Mouse (Mus musculus): Measurements from ENCODE around the gene Gm33543. TPM values are rescaled to one million over a fixed set of nuclear protein-coding genes. Genes with fewer than 3 reads are reported as not detected.

Gm33543 gene
- not detected for total RNA-seq (2021)
- long read RNA-seq = 0 reads

DNA sequence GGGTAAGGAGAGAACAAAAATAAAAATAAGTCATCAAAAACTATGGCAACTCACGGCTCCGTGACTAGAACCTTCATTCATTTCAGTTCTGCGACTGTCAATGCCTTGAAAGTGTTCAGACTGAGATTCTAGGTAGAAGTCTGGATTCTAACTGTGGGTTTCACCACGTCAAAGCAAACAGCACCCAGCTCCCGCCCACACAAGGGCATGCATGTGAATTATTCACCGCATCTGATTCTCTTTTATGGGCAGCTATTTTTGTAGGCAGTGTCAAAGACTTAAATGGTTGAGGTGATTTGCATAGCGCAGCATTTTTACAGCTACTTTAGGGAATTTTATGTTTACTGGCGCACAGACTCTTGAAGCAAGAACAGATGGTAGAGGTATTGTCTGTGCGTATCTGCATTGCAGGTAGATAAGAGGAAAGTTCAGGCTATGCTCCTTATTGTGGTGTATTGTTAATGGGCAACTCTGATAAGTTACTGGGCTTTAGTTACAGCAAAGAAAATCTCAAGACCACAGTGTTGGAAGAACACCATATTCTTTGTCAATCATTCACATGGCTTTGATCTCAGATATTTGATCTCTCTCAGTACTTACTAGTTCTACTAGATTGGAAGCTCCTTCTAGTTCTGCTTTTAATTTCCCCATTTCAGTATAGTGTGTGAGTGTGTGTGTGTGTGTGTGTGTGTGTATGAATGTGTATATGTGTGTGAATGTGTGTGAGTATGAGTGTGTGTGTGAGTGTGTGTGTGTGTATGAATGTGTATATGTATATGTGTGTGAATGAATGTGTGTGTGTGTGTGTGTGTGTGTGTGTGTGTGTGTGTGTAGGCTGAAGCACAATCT is at the start of gene Gm33543:
Gm33543 (minus strand) TSS at position 142 of the 849 bp plus-strand sequence.
- no peak for DNase-seq (ENCODE audit: low spot score in 2 of 2)

DNA sequence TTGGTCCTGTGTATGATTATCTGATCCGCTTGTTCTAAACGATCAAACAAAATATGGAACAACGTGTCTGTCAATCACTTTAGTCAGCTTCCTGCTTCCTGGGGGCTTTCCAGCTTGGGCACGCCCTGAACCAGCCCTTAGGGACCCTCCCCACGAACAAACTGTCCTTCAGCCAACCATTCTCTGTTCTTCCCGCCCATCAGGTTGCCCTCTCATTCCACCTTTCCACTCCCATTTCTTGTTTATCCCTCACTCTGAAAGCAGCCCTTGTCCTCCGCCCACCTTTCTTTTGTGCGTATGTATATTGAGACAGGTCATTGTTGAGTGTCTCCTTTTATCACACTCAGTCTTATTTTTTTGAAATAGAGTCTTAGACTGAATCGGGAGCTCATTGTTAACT is 49.4 kb upstream of the Gm33543 start:
- DNase-seq (ENCODE audit: low spot score in 2 of 2) = no peak

DNA sequence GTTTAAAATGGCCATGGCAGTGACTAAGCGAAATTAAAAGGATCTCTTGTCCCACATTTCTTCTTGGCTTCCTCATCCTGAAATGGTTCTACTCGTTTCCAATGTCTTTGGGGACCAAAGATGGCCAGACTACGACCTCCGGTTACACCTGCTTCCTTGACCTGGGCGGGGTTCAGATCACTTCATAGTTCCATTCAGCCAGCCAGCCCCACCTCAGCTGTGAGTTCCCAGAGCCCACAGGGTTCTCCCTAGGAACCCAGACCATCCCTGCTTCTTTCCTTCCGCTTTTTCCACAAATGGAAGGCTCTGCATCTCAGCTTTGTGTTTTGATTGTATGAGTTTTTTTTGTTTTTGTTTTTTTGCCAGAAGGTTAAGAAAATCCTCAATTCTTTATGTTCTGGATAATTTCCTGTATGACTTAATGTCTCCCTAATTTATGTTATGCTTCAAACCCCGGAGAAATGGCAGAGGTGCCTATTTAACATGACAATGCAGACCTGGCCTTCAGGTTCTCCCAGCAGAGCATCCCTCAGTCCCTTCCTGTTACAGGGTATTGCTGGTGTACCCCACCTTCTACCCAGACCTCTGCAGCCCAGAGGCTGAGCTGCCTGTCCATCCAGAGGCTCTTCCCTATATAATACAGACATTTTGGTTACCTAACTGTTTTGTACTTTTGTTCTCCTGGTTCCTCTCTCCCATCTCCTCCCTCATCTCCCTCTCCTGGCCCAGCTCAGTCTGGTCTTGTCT is 48.7 kb upstream of the Gm33543 start:
- DNase-seq (ENCODE audit: low spot score in 2 of 2) = no peak

DNA sequence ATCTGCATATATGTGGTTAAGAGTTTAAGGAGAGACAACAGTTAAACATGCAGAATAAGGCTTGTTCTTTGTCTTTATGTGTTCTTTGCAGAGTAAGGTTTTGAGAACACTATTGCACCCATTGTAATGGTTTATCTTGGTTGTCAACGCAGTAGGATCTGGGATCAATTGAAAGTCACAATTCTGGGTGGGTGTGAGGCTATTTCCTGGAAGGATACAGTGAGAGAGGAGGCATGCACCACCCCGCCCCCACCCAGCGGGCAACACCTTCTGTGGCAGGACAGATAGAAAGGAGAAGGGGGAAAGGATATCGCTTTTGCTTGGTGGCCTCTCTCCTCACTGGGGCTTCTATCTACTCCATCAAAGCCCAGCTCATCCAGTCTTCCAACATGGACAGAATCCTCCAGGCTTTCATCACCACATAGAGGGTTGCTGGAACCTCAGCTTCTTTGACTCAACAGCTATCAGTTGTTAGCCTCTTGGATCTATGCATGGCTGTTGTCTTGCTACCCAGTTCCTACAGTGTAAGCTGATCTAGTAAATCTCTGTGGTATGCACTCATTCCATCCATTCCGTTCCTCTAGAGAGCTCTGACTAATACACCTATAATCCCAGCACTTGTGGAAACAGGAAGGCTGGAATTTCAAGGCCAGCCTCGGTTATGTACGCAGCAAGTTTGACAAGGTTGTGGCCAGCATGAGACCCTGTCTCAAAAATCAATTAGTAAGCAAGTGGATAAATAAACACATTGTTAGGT is 41.2 kb upstream of the Gm33543 start:
- no peak for DNase-seq (ENCODE audit: low spot score in 2 of 2)

DNA sequence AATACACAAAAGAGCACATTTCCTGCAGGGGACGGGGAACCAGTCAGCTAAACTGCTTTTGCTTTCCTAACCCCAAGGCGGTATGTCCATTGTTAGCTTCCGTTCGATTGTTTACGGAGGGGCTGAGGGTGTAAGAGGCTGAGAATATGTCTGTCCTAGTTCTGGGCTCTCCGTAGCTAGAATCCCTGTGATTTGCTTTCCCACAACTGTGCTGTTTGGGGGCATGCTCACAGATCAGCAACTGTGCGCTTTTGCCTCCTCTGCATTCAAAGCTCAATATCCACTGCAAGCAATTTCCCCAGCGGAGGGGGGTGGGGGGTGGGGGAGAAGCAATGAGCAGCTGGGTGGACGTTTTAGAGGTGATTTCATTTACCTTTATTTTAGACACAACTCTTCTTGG is 39.3 kb upstream of the Gm33543 start:
- DNase-seq (ENCODE audit: low spot score in 2 of 2) = no peak

DNA sequence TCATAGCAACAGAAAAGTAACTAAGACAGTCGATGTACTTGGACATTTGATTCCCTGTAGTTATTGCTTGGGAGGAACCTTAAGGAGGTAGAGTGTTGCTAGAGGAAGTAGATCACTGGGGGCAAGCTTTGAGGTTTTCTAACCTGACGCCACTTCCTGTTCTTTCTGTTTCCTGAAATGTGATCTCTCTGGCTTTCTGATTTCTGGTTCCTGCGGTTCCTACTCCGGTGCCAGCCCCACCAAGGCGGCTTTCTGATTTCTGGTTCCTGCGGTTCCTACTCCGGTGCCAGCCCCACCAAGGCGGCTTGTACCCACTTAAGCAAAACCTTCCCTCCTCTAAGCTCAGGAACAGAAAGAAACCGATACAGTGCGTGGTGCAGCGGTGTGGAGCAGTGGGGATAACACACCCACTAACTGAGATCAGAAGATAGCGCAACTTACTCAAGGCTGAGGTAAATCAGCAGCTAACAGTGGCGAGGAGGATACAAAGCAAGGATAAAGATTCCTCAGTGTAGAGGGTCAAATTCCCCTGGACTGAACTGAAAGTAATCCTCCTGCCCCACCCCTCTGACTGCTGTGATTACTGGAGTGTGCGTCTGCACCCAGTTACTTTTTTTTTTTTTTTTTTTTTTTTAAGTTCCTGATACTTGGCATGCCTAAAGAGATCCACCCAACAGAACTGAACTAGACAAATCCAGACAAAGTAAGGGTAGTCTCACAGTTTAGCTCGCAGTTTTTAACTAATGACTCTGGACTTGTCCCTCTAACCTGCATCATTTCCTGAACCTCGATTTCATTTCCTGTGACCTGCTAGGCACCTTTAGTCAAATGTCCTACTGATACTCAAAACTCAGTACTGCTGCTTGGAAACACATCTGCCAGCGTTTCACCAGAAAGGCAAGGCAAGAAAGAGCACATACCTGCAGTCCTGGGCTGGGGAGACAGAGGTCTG is 37.5 kb upstream of the Gm33543 start:
- no peak for DNase-seq (ENCODE audit: low spot score in 2 of 2)

DNA sequence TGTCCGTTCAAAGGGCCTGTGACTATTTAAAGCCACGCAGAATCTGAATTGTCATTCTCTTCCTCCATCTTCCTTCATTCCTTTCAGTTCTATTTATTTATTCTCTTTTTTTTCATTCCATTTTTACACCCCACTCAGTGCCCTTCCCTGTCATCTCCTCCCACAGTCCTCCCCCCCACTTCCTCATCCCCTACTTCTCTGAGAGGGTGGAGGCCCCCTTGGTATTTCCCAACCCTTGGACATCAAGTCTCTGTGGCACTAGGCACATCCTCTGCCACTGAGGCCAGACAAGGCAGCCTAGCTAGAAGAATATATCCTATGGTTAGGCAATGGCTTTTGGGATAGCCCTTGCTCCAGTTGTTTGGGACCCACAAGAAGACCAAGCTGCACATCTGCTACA is 28.1 kb upstream of the Gm33543 start:
- DNase-seq (ENCODE audit: low spot score in 2 of 2) = no peak

DNA sequence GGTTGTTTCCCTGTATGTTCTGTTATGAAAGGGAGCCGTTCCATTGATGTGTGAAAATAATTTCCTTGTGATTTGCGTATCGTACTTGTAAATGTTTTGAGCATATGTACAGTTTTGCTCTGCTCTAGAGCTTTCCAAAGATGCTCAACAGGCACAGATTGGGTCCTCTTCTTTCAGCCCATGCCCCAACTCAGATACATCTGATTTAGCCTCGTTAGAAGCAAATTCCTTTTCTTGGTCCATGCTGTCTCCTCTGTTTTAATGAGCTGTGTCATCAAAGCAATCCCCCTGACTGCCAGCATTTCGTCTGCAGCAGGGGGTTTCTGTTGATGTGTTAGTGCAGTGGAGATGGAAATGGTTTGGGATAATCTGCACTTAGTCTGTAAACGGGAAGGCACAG is 25.6 kb upstream of the Gm33543 start:
- no peak for DNase-seq (ENCODE audit: low spot score in 2 of 2)

DNA sequence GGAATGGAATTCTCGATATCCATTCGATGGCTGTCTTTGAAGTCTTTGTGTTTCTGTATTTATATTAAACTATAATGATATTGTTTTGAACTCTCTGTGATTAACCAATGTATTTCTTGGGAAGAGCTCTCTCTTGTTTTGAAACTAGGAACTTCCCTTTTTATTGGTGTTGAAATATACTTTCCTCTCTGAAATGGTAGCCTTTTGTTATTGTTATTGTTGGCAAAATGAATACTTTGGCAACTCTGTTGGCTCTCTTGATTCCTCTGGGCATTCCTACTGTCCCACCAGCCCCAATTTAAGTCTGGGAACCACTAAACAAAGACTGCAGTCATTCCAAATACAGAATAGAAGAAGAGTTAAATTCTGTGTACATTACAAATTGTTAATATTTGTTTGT is 24.9 kb upstream of the Gm33543 start:
- DNase-seq (ENCODE audit: low spot score in 2 of 2) = no peak

DNA sequence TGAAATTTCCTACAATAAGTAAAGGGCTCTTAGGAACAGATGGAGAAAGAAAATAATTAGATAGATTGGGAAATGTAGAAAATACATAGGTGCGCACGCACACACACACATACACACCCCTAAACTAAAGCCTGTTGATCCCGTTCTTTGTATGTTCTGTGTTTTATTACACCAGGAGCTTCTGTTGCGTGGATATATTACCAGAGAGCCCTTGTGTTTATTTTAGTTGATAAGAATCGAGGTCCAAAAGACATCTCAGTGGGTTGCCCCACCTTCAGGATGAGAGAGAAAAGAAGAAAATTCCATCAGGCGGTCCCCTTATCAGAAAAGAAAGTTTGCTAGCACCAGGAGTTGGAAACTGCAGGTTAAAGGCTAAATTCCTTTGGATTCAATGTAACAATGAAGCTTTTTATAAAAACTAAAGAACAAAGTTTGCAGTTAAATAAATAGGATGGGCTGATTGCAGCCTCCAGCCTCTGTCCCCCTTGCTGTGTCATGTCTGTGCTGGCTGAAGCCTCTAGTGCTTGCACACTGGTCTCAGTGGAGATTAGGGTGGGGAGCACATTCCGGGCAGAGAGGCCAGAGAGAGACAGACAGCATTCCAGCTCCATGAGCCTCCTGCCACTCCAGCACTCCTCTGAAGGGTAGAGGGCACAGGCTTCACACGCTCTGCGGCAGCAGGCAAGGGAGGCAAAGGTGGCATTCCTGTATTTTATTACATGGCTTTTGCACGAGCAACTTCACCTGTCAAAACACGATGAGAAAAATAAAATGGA is 21.8 kb upstream of the Gm33543 start:
- DNase-seq (ENCODE audit: low spot score in 2 of 2) = no peak

DNA sequence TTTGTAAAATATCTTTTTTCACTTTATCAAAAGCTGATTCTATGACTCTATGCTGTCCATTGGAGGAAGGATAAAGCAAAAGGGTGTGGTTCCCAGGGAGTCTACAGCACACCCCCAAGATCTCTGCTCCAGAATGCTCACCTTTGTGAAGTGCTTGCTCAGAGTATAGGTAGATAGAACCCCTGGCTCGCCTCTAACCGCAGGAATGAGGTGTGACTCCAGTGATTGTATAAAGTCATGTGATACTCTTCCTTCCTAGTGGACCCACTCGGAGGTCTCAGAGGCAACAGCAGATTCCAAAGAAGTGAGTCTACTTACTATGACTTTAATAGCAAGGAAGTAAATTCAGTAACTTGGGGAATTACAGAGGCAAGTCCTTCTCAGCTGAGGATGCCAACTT is 19.9 kb upstream of the Gm33543 start:
- DNase-seq (ENCODE audit: low spot score in 2 of 2) = no peak

DNA sequence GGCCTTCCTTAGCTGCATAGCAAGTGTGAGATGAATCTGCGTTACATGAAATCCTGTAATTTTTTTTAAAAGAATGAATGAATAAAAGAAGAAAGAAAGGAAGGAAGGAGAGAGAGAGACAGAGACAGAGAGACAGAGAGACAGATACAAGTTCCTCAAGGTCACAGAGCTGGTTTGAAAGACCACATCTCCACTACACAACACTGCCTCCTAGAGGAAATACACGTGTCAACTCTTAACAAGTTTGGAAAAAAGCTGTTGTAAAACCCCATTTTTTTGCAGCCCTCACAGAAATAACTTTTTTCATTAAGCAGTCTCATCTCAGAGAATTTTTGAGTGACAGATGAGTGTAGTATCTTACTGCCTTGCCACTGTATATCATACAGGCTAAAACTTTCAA is 15.4 kb upstream of the Gm33543 start:
- no peak for DNase-seq (ENCODE audit: low spot score in 2 of 2)

DNA sequence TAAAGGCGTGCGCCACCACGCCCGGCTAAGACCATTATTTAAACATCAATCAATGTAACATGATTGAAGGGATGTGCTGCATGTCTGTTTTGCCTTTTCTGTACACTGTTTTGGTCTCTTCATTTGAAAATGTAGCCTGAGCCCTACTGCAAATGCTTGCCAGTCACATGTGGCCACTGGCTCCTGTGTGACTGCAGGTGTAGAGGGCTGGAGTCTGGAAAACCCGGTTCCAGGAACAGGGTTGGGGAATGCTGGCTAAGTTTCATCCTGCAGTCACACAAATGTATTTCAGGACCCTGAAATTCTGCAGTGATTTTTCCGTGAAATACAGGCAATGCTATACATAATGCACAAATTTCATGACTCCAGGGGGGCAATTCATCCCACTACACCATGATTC is 12.7 kb upstream of the Gm33543 start:
- DNase-seq (ENCODE audit: low spot score in 2 of 2) = no peak

DNA sequence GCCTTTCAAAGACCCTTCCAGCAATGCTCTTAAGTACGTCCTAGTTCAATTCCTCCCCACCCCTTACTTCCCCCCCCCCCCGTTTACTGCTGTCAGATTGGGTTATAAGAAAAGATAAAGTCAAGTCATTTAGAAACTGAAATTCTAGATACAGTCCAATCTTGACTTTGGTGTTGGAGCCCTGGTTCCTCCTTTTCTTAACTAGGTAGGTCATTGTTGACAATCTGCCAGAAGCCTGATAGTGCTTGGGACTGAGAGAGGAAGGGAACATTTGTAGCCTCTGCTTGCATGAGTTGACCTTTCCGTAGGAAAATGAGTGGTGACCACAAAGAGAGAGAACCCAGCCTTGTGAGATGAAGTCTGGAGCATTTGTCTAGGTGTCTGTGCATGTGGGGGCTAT is 7.8 kb upstream of the Gm33543 start:
- DNase-seq (ENCODE audit: low spot score in 2 of 2) = no peak

DNA sequence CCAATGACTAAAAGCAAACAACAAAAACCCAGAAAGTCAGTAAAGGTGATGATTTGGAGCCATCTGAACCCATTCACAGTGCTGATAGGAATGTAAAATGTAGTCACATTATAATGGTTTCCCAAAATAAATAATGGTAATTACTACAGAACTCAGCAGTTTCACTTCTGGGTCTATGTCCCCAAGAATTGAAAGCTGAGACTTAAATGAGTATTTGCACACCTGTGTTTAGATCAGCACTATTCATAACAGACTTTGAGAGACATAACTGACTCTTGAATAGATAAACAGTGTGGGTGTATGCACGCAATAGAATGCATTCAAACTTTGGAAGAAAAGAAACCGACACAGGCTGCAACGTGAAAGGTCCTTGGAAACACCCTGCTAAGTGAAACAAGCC is 4.0 kb upstream of the Gm33543 start:
- DNase-seq (ENCODE audit: low spot score in 2 of 2) = no peak

DNA sequence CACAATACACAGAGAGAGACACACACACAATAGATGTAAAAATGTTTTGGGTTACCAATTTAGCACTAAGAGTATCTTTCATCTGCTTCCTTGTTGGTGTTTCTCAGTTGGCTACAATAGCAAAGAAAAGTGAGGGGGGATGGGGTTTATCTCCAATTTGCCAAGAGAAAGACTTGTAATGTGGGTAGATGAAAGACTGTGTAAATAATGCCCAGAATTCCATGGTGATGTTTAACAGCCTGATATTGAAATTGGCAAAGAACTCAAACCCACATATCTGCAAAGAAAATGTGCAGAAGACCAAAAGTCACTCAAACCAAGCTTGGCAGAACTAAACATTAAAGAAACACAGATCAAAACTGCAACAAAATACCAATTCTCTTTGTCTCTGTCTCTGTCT is 3.6 kb upstream of the Gm33543 start:
- no peak for DNase-seq (ENCODE audit: low spot score in 2 of 2)

DNA sequence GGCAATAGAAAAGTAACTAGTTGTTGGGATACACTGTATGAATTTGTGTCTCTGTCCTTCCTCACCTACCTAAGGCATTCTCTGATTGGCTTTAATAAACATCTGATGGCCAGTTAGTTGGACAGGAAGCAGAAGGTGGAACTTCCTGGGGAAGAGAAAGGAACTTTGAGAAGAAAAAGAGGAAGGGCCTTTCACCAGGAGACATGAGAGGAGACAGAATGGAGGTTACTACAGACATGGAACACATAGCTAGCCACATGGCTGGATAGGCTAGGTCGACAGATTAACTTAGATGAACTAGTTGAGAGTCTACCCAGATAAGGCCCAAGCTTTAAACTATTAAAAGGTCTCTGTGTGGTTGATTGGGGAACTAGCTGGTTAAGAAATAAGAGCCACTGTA is 1.1 kb upstream of the Gm33543 start:
- DNase-seq (ENCODE audit: low spot score in 2 of 2) = no peak

DNA sequence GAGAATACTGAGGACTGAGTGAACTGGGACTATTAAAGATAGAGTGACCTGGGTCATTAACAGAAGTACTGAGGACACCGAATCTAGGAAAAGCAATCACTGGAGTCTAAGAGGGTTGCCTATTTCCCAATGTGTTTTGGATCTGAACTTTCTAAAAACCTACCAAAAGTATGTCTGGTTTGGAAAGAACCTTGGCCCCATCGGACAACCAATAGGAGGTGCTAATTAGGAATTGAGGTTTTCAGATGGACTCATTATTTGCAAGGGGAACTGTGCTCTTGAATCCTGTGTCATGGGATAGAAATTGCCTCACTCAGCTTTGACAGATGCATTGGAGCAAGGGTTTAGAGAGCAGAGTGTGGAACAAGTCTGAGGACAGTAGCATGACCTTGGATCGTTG is 1.5 kb downstream of the Gm33543 start:
- DNase-seq (ENCODE audit: low spot score in 2 of 2) = no peak

DNA sequence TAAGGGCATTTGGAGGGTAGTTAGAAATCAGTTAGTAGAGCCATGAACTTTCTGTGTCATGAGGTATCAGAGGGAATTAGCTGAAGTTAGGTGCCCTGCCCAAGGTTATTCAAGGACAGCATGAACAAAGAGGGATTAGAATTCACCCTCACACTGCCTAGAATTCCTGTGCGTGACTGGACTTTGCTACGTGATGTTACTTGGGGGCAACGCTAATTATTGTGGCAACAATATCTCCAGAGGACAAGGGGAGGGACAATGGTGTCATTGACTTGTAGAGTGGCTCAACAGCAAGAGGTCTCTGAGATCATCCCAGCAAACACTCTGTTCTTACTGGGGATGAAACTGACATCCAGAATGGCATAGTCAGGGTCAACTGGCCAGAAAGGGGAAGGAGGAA is 2.9 kb downstream of the Gm33543 start:
- no peak for DNase-seq (ENCODE audit: low spot score in 2 of 2)

DNA sequence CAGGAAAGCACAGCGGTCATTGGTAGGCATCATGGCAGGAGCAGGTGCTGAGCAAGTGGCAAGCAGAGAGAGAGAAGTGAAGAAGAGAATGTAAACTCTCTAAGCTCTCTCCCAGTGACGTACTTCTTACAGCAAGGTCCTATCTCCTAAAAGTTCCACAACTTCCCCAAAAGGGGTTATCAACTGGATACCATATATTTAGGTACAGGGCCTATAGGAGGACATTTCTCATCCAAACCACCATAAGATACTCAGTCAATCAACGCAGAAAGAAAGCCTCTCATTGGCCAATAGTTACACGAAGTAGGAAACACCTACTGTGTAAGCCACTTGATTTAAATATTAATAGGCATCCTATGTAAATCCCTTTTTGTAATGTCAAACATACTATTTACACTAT is 3.7 kb downstream of the Gm33543 start:
- DNase-seq (ENCODE audit: low spot score in 2 of 2) = no peak
